Mouse (Mus musculus) megakaryocyte-erythroid progenitor cell, adult 5 weeks (primary cell): Measurements from ENCODE around the gene Gm5741. TPM values are rescaled to one million over a fixed set of nuclear protein-coding genes. Genes with fewer than 3 reads are reported as not detected.

Source experiments
- polyA plus RNA-seq: library from polyadenylated mRNA; stranded (reverse); fragments of >175 nt; gene quantifications from 2 replicates; pipeline ENCODE4 v1.2.3, GENCODE M21; 2012

The Gm5741 gene
- 0.30 and 0.79 TPM in 2 replicates for polyA plus RNA-seq

DNA sequence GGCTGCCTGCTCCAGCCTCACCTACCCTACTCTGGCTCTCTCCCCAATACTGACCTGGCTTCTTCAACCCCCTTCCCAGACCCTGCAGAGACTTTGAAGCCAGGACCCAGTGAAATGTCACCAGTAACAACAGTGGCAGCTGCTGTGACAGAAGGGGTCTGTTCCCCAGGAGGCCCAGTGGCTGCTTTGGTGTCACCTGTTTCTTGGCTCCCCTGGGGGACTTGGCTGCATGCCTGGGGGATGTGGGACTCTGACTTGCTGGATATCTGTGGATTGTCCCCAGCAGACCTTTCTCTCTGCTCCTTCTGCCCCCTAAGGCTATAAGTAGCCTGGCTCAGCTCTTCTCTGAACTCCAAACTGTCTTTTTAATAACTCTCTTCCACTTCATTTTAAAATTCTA lies at the start of gene Gm5741:
Gene Gm5741 (minus strand): TSS at position 1 of the 400 bp plus-strand sequence.

DNA sequence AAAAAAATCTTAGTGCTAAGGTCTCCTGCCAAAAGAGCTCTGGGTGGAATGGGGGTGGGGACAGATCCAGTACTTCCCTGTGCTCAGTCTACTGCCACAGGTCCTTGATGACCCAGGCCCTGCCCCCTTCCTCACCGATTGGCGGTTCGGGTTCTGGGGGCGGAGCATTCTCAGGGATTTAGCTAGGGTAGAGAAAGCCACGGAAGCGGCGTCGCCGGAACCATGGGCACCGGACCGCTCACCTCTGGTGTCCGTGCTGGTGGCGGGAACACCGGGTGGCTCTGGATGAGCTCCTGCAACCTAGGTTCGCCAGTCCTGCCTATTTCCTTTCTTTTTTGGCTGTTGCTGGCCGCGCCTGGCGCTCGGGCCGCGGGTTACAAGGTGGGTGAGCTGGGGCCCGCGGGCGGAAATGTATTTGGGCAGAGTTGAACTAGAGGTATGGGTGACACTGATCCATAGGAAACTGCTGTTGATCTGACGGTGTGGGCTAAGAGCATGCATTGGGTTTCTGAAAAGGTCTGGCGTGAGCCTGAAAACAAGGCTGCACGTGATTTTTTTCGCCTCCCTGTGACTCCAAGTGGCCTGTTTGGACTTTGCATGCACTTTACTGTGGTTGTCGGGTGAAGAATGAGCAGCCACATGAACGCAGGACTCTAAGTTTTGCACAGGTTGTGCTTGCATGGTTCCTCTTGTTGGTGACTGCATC lies 15.5 kb upstream of the Gm5741 start, which contains the start of gene Man2b1:
Gene Man2b1 (plus strand): TSS at position 163 of the 706 bp plus-strand sequence.

DNA sequence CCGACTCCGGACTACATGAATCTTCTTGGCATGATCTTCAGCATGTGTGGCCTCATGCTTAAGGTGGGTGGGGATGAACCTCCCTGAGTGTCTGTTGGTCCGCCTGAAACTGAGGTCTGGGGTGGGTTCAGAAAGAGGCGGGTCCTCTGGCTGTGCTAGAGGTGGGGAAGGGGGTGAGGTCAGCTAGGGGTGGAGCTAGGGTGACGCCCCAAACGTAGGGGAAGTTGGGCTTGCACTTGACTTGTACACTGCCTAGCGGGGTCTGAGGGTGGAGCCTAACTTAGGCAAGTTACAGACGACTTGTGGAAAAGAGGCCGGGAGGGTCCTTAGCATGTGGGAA lies 13.4 kb upstream of the Gm5741 start, which contains the start of gene Wdr83:
Gene Wdr83 (minus strand): TSS at position 91 of the 340 bp plus-strand sequence.

DNA sequence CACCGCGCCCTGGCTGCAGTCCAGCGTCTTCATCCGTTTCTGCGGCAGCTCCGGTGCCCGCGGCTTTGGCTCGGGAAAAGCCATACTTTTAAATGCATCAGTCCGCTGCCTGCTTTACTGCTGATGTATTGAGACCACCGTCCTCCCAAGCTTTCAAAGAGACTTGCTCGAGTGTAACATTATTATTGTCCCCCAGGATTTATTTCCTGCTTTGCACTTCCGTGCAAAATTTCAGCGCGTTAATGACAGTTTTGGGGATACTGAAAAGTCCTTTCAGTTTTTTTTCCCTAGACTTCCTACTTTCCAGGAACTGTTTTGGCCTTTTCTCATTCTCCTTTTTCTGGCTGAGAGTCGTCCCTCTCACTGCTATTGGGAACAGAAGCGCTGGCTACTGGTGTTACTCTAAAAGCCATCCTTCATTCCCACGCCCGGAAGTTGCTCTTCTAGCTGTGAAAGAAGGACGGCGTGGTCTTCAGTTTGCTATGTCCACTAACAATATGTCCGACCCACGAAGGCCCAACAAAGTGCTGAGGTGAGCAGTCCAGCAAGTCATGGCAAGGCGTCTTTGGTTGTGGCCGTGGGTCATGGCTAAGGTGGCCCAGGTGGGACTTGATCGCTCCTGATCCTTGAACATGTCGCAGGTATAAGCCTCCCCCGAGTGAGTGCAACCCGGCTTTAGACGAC lies 12.9 kb upstream of the Gm5741 start, which contains the start of gene Wdr83os:
Gene Wdr83os (plus strand): TSS at position 209 of the 684 bp plus-strand sequence.

DNA sequence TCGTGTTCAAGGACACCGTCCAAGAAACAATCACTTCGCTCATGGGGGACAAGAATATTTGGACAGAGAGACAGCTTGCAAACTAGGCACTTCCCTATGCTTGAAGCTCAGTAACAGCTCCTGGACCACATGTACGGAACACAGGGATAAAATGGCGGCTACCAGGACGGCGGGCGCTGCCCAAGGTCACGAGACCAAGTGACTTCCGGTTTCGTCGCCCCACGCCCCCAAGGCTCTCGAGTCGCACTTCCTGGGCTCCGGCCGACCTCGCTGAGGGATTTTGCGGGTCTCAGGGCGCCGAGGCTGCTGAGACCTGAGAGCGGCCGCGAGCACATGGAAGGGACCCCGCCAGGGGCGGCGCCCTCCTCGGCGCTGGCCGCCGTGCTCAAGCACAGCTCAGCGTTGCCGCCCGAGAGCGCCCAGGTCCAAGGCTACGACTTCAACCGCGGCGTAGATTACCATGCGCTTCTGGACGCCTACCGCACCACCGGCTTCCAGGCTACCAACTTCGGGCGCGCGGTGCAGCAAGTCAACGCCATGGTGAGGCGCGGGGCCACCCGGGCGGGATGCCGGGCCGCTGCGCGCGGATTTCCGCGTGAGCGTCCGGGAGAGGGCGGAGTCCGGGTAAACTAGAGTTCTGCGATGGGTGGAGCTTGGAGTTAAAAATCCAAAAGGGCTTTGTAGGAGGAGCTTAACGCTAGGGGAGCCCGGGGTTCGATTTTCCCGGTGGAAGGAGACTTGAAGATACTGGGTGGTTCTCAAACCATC lies 3.9 kb upstream of the Gm5741 start, which contains the start of gene Dhps:
Gene Dhps (plus strand): TSS at position 244 of the 768 bp plus-strand sequence.

DNA sequence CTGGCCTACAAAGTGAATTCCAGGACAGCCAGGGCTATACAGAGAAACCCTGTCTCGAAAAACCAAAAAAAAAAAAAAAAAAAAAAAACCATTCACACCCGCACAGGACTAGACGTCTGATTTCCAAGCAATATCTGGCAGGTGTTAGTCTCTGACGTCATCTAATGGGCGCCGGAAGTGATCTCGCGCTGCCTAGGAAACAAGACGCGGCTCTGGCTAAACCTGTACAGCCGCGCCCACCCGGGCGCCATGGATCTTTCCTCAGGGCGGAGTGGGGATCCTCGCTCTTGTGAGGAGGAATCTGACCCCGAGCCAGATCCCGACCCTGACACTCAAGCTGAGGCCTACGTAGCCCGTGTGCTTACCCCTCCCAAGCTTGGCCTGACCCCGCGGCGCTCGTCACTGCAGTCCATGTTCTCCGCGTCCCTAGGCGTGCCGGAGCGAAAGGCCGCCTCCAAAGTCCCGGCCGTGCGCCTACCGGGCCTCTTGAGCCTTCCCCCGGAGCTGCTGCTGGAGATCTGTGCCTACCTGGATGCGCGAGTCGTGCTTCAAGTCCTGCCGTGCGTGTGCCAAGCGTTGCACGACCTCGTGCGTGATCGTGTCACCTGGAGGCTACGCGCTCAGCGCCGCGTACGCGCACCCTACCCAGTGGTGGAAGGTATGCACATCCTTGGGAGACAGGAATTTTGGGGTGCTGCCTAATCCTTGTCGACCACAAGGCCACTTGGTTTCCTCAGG lies 7.7 kb downstream of the Gm5741 start, which contains the start of gene Fbxw9:
Gene Fbxw9 (plus strand): TSS at position 177 of the 738 bp plus-strand sequence.

DNA sequence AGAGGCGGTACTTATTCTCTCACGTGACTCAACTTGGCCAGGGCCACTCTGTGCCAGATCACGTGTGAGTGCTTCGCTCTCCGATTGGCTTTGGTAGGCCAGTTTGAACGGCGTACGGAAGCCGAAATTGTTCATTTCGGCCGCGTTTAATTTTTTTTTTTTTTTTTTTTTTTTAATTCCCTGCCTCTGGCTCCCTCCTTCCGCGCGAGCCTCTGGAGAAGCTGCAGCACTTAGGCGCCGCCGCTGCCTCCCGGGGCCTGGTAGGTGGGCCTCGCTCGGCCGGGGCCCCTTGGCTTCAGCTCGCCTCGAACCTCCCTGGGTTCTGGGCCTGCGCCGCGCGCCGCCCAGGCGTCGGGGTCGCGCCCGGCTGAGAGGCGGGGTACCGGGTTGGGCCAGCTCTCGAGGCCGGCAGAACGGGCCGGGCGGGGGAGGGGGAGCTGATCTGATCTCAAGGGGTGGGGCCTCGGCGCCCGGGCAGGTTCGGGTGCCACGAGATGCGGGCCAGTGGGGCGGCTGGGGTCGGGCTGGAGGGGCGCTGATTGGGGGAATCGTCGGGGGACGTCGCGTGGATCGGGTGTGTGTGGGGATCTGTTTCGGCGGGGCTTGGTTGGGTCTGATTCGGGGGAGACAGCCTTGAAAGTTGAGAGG lies 30.9 kb downstream of the Gm5741 start, which contains the start of gene Tnpo2:
Gene Tnpo2 (plus strand): TSS at position 198 of the 648 bp plus-strand sequence.

DNA sequence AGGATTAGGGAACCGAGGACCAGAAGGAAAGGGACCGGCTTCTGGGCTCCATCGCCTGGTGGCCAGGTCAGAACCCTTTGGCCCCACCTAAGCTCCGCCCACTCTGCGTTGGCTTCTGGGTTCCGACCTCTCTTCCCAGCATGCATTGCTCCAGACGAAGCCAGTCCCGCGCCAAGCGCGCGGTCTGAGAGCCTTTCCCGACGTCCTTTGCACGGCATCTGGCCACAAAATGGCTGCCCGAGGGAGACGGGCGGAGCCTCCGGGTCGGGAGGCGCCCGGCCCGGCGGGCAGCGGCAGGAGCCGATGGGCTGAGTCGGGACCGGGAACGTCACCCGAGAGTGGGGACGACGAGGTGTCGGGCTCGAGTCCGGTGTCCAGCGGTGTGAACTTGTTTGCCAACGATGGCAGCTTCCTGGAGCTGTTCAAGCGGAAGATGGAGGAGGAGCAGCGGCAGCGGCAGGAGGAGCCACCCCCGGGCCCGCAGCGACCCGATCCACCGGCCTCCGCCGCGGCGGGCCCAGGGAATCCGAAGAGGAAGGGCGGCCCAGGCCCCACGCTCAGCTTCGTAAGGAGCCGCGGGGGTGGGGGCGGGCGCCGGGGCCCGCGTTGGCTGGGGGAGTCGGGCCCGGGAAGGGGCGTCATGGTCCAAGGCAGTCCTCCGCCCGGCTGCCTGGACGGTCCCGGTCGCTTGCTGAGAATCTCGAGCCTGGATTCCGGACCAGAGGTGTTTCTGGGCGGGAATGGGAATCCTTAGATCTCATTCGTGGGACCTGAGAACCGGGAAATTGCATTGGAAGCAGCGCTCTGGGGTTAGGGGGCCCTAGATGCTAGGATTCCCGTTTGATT lies 40.9 kb downstream of the Gm5741 start, which contains the start of gene Trir:
Gene Trir (plus strand): TSS at position 154 of the 846 bp plus-strand sequence.

DNA sequence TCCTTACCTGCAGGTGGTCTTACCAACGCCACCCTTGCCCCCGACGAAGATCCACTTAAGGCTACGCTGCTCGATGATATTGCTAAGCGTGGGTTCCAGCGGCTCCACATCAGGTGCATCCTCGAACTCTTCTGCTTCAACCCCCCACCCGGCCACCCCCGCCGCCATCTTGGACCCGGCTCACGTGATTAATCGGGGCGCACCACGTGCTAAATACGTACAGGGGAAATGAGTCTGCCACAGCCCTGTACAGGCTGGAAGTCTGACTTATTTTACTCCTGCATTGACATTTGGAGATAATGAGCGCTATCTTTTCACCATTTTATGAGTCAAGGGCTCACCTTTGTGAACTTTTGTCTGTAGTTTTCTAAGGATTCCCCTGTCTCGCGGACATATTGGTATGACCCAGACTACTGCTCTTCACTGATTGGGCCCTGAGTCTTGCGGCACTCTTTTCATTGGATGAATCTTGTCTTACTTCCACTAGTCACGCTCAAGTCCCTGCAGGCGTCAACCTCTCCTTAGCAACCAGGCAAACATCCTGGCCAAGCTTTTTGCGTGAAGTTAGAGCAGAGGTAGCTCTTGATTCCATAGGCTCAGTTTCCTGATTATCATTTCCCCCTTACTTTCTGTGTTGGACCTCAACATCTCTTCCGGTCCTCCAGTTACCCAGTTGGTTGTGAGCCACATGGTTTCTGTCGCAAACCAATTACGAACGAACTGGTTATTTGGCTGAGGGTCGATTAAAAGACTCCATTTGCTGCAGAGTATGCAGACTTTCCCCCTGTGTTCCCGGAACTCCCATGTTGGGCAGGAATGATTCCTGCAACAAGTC lies 42.5 kb downstream of the Gm5741 start, which contains the start of gene Asna1:
Gene Asna1 (minus strand): TSS at position 184 of the 835 bp plus-strand sequence.

Other genes starting within 250 kb of the Gm5741 start
- gene Dand5, start 245.2 kb downstream of the Gm5741 start, polyA plus RNA-seq = 2.3 and 2.4 TPM in 2 replicates
- gene Gadd45gip1, start 236.5 kb downstream of the Gm5741 start, polyA plus RNA-seq = 136 and 145 TPM in 2 replicates
- gene Rad23a, start 227.3 kb downstream of the Gm5741 start, polyA plus RNA-seq = 315 and 332 TPM in 2 replicates
- 878 and 1,229 TPM in 2 replicates for gene Calr, start 221.0 kb downstream of the Gm5741 start, polyA plus RNA-seq
- gene Farsa, start 211.0 kb downstream of the Gm5741 start, polyA plus RNA-seq = 121 and 135 TPM in 2 replicates
- 155 and 182 TPM in 2 replicates for gene Syce2, start 195.9 kb downstream of the Gm5741 start, polyA plus RNA-seq
- 52.8 and 57.4 TPM in 2 replicates for gene Gcdh, start 174.1 kb downstream of the Gm5741 start, polyA plus RNA-seq
- 122 and 124 TPM in 2 replicates for gene Klf1, start 166.1 kb downstream of the Gm5741 start, polyA plus RNA-seq
- 34.2 and 54.0 TPM in 2 replicates for gene Dnase2a, start 159.4 kb downstream of the Gm5741 start, polyA plus RNA-seq
- gene Mast1, start 130.6 kb downstream of the Gm5741 start, polyA plus RNA-seq = 0.03 and 0.19 TPM in 2 replicates
- not detected in 2 replicates for gene Rtbdn, start 121.0 kb downstream of the Gm5741 start, polyA plus RNA-seq
- gene Gm49661, start 98.5 kb downstream of the Gm5741 start, polyA plus RNA-seq = not detected in 2 replicates
- gene Prdx2, start 98.4 kb downstream of the Gm5741 start, polyA plus RNA-seq = 79.0 and 82.7 TPM in 2 replicates
- gene Rnaseh2a, start 98.2 kb downstream of the Gm5741 start, polyA plus RNA-seq = 323 and 329 TPM in 2 replicates
- gene Junb, start 89.3 kb downstream of the Gm5741 start, polyA plus RNA-seq = 1,314 and 1,326 TPM in 2 replicates
- 22.8 and 26.7 TPM in 2 replicates for gene Hook2, start 77.4 kb downstream of the Gm5741 start, polyA plus RNA-seq
- gene Best2, start 53.5 kb downstream of the Gm5741 start, polyA plus RNA-seq = 0.02 TPM in 1 of 2 replicates, not detected in the other
- gene Asna1, start 42.7 kb downstream of the Gm5741 start, polyA plus RNA-seq = 87.9 and 91.1 TPM in 2 replicates
- gene Trir, start 41.2 kb downstream of the Gm5741 start, polyA plus RNA-seq = 350 and 408 TPM in 2 replicates
- gene Tnpo2, start 31.1 kb downstream of the Gm5741 start, polyA plus RNA-seq = 11.7 and 13.9 TPM in 2 replicates
- 19.4 and 20.4 TPM in 2 replicates for gene Fbxw9, start 7.9 kb downstream of the Gm5741 start, polyA plus RNA-seq
- 45.6 and 47.8 TPM in 2 replicates for gene Dhps, start 3.8 kb upstream of the Gm5741 start, polyA plus RNA-seq
- gene Wdr83os, start 12.8 kb upstream of the Gm5741 start, polyA plus RNA-seq = 15.9 and 19.7 TPM in 2 replicates
- 28.6 and 36.6 TPM in 2 replicates for gene Wdr83, start 13.3 kb upstream of the Gm5741 start, polyA plus RNA-seq
- 34.4 and 41.1 TPM in 2 replicates for gene Man2b1, start 15.3 kb upstream of the Gm5741 start, polyA plus RNA-seq
- gene Zfp791, start 55.1 kb upstream of the Gm5741 start, polyA plus RNA-seq = not detected in 2 replicates
- gene Cks1brt, start 83.9 kb upstream of the Gm5741 start, polyA plus RNA-seq = not detected in 2 replicates
- gene Olfr371, start 158.0 kb upstream of the Gm5741 start, polyA plus RNA-seq = not detected in 2 replicates
- 24.5 and 26.9 TPM in 2 replicates for gene Orc6, start 231.7 kb upstream of the Gm5741 start, polyA plus RNA-seq
- gene Vps35, start 231.8 kb upstream of the Gm5741 start, polyA plus RNA-seq = 3.2 and 3.8 TPM in 2 replicates